Mouse (Mus musculus): ENCODE measurements around the gene Plpp7.

- TF ChIP-seq CTCF (IDR thresholded peaks at IDR 0.05; ENCODE audit: extremely low read depth, insufficient read depth, insufficient read length, insufficient replicate concordance) (no peak), POLR2A (IDR thresholded peaks at IDR 0.05; ENCODE audit: low read depth, low read length) (no peak)
Measured at GRCm38 (mm10) chr2:32128536-32128841, 33.2 kb downstream of the Plpp7 start.
